Mouse (Mus musculus) heart, adult 2 months (tissue): ENCODE measurements at regions not wholly inside any gene's neighbourhood (a gene's known extent, or its start where the extent isn't known, plus 50 kb on each side); places are given as distances from the start of the nearest gene placed in this dataset.

Experiments used
- DNase-seq, 2 experiments: peaks; one replicate each; pipeline ENCODE4 v3.0.0; 2021
- H3K27ac ChIP-seq: fragments of 200-600 bp; 2 replicates; pipeline ENCODE4 v1.8.1; 2022
- H3K27me3 ChIP-seq: fragments of 200-500 bp; 2 replicates; pipeline ENCODE4 v1.6.1; 2012; ENCODE audit warnings: mild to moderate bottlenecking, low read length, inconsistent platforms, mixed read lengths; ENCODE audit not compliant: control insufficient read depth, insufficient read depth
- H3K36me3 ChIP-seq: fragments of 200-500 bp; 2 replicates; pipeline ENCODE4 v1.6.1; 2012; ENCODE audit warnings: low read length, inconsistent platforms; ENCODE audit not compliant: control insufficient read depth, insufficient read depth
- H3K4me1 ChIP-seq: fragments of 200-500 bp; 2 replicates; pipeline ENCODE4 v1.6.1; 2011; ENCODE audit warnings: low read length; ENCODE audit not compliant: control insufficient read depth, insufficient read depth
- H3K4me3 ChIP-seq: fragments of 200-600 bp; 2 replicates; pipeline ENCODE4 v1.8.1; 2022
- H3K79me2 ChIP-seq: fragments of 200-500 bp; replicated peaks from 2 replicates; pipeline ENCODE4 v1.6.1; 2012; ENCODE audit warnings: mild to moderate bottlenecking, inconsistent platforms, low read length, moderate library complexity, mixed read lengths; ENCODE audit not compliant: control insufficient read depth, insufficient read depth
- H3K9ac ChIP-seq: fragments of 200-500 bp; 2 replicates; pipeline ENCODE4 v1.6.1; 2012; ENCODE audit warnings: low read depth, mild to moderate bottlenecking, control low read depth, inconsistent platforms, low read length, mixed read lengths
- CTCF ChIP-seq: fragments of 200-600 bp; IDR thresholded peaks from 2 replicates; pipeline ENCODE4 v1.8.1; 2022; ENCODE audit warnings: antibody characterized with exemption, mild to moderate bottlenecking, moderate library complexity
- EP300 ChIP-seq: fragments of 200-500 bp; IDR thresholded peaks from 2 replicates; pipeline ENCODE4 v1.6.1; 2011; ENCODE audit warnings: low read depth, low read length, control low read depth; ENCODE audit not compliant: insufficient read depth
- POLR2A ChIP-seq: fragments of 200-500 bp; IDR thresholded peaks from 2 replicates; pipeline ENCODE4 v1.6.1; 2011; ENCODE audit warnings: mild to moderate bottlenecking, low read depth, low read length, control low read depth; ENCODE audit not compliant: insufficient read depth
- WGBS: fragments of 180-500 bp; shearing (Covaris S2); methylation state at CpG from one replicate; pipeline ENCODE4 v1.1.7; 2018; 5-methylcytosine and 5-hydroxymethylcytosine counted together
- intact Hi-C: fragments of 180-260 bp; cut with DNase I; formaldehyde crosslinking; loops from one replicate; pipeline ENCODE4 v1.15.1; 2025

DNA sequence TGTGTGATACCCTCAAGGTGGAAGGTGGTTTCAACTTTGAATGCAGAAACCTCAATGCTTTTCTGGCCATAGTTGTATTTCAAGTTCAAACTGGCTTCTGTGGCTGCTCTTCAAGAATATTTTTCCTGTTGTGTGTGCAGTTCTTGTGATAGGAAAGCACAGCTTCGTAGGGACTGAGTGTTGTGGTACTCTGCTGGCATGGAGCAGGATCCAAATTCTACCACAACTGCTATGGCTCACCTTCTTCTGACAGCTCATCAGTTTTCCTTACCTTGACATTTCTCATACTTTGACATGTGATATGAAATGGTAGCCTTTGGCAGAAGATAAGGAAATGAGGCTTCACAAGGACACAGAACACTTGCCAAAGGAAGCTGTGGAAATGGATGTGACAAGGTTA is 79.0 kb upstream of the Reg3g start:
- Histone ChIP-seq H3K79me2 (no peaks in the 10 kb centered on the region), H3K9ac (no peak overlapping the region), H3K27me3 (no peaks in the 10 kb centered on the region), H3K36me3 (no peaks in the 10 kb centered on the region), H3K4me3 (no peak overlapping the region), H3K4me1 (no peaks in the 10 kb centered on the region), H3K27ac (no peak overlapping the region)
- intact Hi-C loops: no loop called here
- TF ChIP-seq POLR2A (no peak), EP300 (no peak), CTCF (no peak)
- DNase-seq: no peak
- WGBS: 66% methylated on average over 1 of the region's 1 CpGs

GRCm38 (mm10) chr6:78544238-78544637 is 75.6 kb upstream of the Reg3g start:
- H3K4me1 ChIP-seq: no peaks in the 10 kb centered on the region
- TF ChIP-seq POLR2A: no peak
- no peak for TF ChIP-seq EP300
- peak; percentile 74 for TF ChIP-seq CTCF
- no peaks in the 10 kb centered on the region for H3K79me2 ChIP-seq
- no peak overlapping the region for H3K4me3 ChIP-seq
- H3K27me3 ChIP-seq: no peaks in the 10 kb centered on the region
- DNase-seq: no peak
- 18% methylated on average over 2 of the region's 2 CpGs for WGBS
- H3K36me3 ChIP-seq: no peaks in the 10 kb centered on the region
- intact Hi-C loops: no loop called here
- H3K27ac ChIP-seq: no peak overlapping the region
- no peak overlapping the region for H3K9ac ChIP-seq

- intact Hi-C loops: no loop called here
- H3K9ac ChIP-seq: no peak overlapping the region
- DNase-seq: no peak
- no peaks in the 10 kb centered on the region for H3K36me3 ChIP-seq
- H3K4me3 ChIP-seq: no peak overlapping the region
- TF ChIP-seq POLR2A (no peak), EP300 (no peak), CTCF (no peak)
- no peaks in the 10 kb centered on the region for H3K27me3 ChIP-seq
- no peaks in the 10 kb centered on the region for H3K79me2 ChIP-seq
- 67% methylated on average over 1 of the region's 1 CpGs for WGBS
- no peaks in the 10 kb centered on the region for H3K4me1 ChIP-seq
- H3K27ac ChIP-seq: no peak overlapping the region
Observed at GRCm38 (mm10) chr6:78537476-78537875, 68.8 kb upstream of the Reg3g start.

GRCm38 (mm10) chr6:78526986-78527762 is 58.5 kb upstream of the Reg3g start:
- no peak overlapping the region for H3K4me3 ChIP-seq
- no peak overlapping the region for H3K9ac ChIP-seq
- no peaks in the 10 kb centered on the region for H3K27me3 ChIP-seq
- no peak for DNase-seq
- H3K79me2 ChIP-seq: no peaks in the 10 kb centered on the region
- no peaks in the 10 kb centered on the region for H3K36me3 ChIP-seq
- TF ChIP-seq CTCF (no peak), POLR2A (no peak), EP300 (no peak)
- H3K4me1 ChIP-seq: no peaks in the 10 kb centered on the region
- WGBS: 49% methylated on average over 4 of the region's 4 CpGs
- H3K27ac ChIP-seq: no peak overlapping the region
- intact Hi-C loops: no loop called here
